Mouse (Mus musculus) C2C12 (cell line): ENCODE results near the gene Igsf21. TPM values are rescaled to one million over a fixed set of nuclear protein-coding genes. Genes with fewer than 3 reads are reported as not detected.

Source experiments
- H3K27me3 ChIP-seq: one replicate; pipeline ENCODE4 v1.6.1; 2011; ENCODE audit not compliant: control insufficient read depth, insufficient read depth, insufficient read length
- H3K36me3 ChIP-seq: one replicate; pipeline ENCODE4 v1.6.1; 2011; ENCODE audit not compliant: control insufficient read depth, insufficient read depth
- H3K4me3 ChIP-seq: one replicate; pipeline ENCODE4 v1.5.1; 2011; ENCODE audit warnings: mild to moderate bottlenecking, control low read depth; ENCODE audit not compliant: poor library complexity, insufficient read depth, severe bottlenecking
- H3K79me2 ChIP-seq: one replicate; pipeline ENCODE4 v1.6.1; 2011; ENCODE audit not compliant: control insufficient read depth, insufficient read depth
- H3K79me3 ChIP-seq: one replicate; pipeline ENCODE4 v1.6.1; 2011; ENCODE audit warnings: low read depth, control low read depth
- H3ac ChIP-seq: one replicate; pipeline ENCODE3; 2011; ENCODE audit warnings: low read depth; ENCODE audit not compliant: control insufficient read depth, insufficient read length
- CEBPB ChIP-seq: IDR thresholded peaks from one replicate; pipeline ENCODE4 v1.6.1; 2011; ENCODE audit warnings: low read depth, mild to moderate bottlenecking, control low read depth, moderate library complexity
- CTCF ChIP-seq: IDR thresholded peaks from one replicate; pipeline ENCODE4 v1.5.1; 2011; ENCODE audit not compliant: control insufficient read depth, insufficient read depth, insufficient read length
- FOSL1 ChIP-seq: IDR thresholded peaks from one replicate; pipeline ENCODE4 v1.8.0; 2011; ENCODE audit warnings: mild to moderate bottlenecking, low read length; ENCODE audit not compliant: poor library complexity, insufficient read depth, severe bottlenecking
- MAX ChIP-seq: IDR thresholded peaks from one replicate; pipeline ENCODE4 v1.6.1; 2011; ENCODE audit warnings: mild to moderate bottlenecking, control low read depth
- MYOD1 ChIP-seq: IDR thresholded peaks from one replicate; pipeline ENCODE4 v1.6.1; 2011; ENCODE audit warnings: low read depth; ENCODE audit not compliant: control insufficient read depth, insufficient read length
- MYOG ChIP-seq: IDR thresholded peaks from one replicate; pipeline ENCODE4 v1.6.1; 2011; ENCODE audit not compliant: control insufficient read depth, insufficient read length; ENCODE audit errors: extremely low read depth
- USF1 ChIP-seq: IDR thresholded peaks from one replicate; pipeline ENCODE4 v1.6.1; 2011; ENCODE audit warnings: low read depth, mild to moderate bottlenecking, control low read depth, moderate library complexity
- polyA plus RNA-seq: library from polyadenylated mRNA; unstranded; fragments of >200 nt; fragmentation: generic; extraction: Trizol; gene quantifications from one replicate; pipeline ENCODE4 v1.2.1, GENCODE M21; 2012; ENCODE audit warnings: missing spikeins

Igsf21 gene
- polyA plus RNA-seq, 1 experiment, result not detected

GRCm38 (mm10) chr4:140153101-140153500, 93.5 kb downstream of the Igsf21 start:
- Histone ChIP-seq H3K36me3 (no peaks in the 10 kb centered on the region), H3K79me3 (no peaks in the 10 kb centered on the region), H3ac (no peak overlapping the region), H3K27me3 (peaks cover 3% of the 10 kb centered on the region), H3K79me2 (no peaks in the 10 kb centered on the region), H3K4me3 (no peak overlapping the region)
- no peak for TF ChIP-seq USF1
- no peak for TF ChIP-seq MYOD1
- no peak for TF ChIP-seq MYOG
- no peak for TF ChIP-seq FOSL1
- no peak for TF ChIP-seq CEBPB
- no peak for TF ChIP-seq MAX
- no peak for TF ChIP-seq CTCF

GRCm38 (mm10) chr4:140149706-140150105, 96.9 kb downstream of the Igsf21 start:
- Histone ChIP-seq H3K4me3 (no peak overlapping the region), H3K36me3 (no peaks in the 10 kb centered on the region), H3K27me3 (peaks cover 6% of the 10 kb centered on the region), H3ac (no peak overlapping the region), H3K79me2 (no peaks in the 10 kb centered on the region), H3K79me3 (no peaks in the 10 kb centered on the region)
- TF ChIP-seq MYOD1 (no peak), MAX (no peak), USF1 (no peak), MYOG (no peak), FOSL1 (no peak), CTCF (no peak)

GRCm38 (mm10) chr4:140147857-140148695, 98.5 kb downstream of the Igsf21 start:
- Histone ChIP-seq H3K4me3 (no peak overlapping the region), H3K36me3 (no peaks in the 10 kb centered on the region), H3ac (no peak overlapping the region), H3K79me2 (no peaks in the 10 kb centered on the region), H3K79me3 (no peaks in the 10 kb centered on the region), H3K27me3 (peaks cover 6% of the 10 kb centered on the region)
- TF ChIP-seq MYOG, result no peak
- no peak for TF ChIP-seq FOSL1
- TF ChIP-seq MYOD1, result no peak
- TF ChIP-seq CEBPB, result no peak
- TF ChIP-seq CTCF, result no peak
- no peak for TF ChIP-seq USF1
- no peak for TF ChIP-seq MAX

- Histone ChIP-seq H3K79me3 (no peaks in the 10 kb centered on the region), H3K79me2 (no peaks in the 10 kb centered on the region), H3K36me3 (no peaks in the 10 kb centered on the region), H3K4me3 (no peak overlapping the region), H3ac (no peak overlapping the region), H3K27me3 (peaks cover 6% of the 10 kb centered on the region)
- TF ChIP-seq CEBPB (no peak), FOSL1 (no peak), MAX (no peak), MYOD1 (no peak), MYOG (no peak), USF1 (no peak), CTCF (no peak)
Measured at GRCm38 (mm10) chr4:140147079-140147840, 99.3 kb downstream of the Igsf21 start.

GRCm38 (mm10) chr4:140143884-140144525, 102.6 kb downstream of the Igsf21 start:
- Histone ChIP-seq H3K4me3 (no peak overlapping the region), H3K79me2 (no peaks in the 10 kb centered on the region), H3K36me3 (no peaks in the 10 kb centered on the region), H3ac (no peak overlapping the region), H3K79me3 (no peaks in the 10 kb centered on the region), H3K27me3 (peaks cover 6% of the 10 kb centered on the region)
- TF ChIP-seq FOSL1 (no peak), USF1 (no peak), MAX (no peak), MYOD1 (no peak), CEBPB (no peak), CTCF (no peak), MYOG (no peak)
